Mouse (Mus musculus) cerebellum, postnatal 14 days (tissue): ENCODE data around the gene Ppfibp2.

Experiments used
- DNase-seq, 2 experiments: peaks; one replicate each; pipeline ENCODE4 v3.0.0; 2021; ENCODE audit warnings: mixed read lengths in 2 of 2

Gene Ppfibp2

GRCm38 (mm10) chr7:107665221-107665585 is 70.2 kb downstream of the Ppfibp2 start:
- DNase-seq, result no peak

- peak; percentile 18 to 30 for DNase-seq
Observed at GRCm38 (mm10) chr7:107665586-107666261, 70.7 kb downstream of the Ppfibp2 start.

GRCm38 (mm10) chr7:107666262-107666902 is 71.4 kb downstream of the Ppfibp2 start:
- DNase-seq, result no peak

GRCm38 (mm10) chr7:107668514-107668913 is 73.5 kb downstream of the Ppfibp2 start:
- DNase-seq, result no peak

GRCm38 (mm10) chr7:107675224-107675623 is 80.2 kb downstream of the Ppfibp2 start:
- no peak for DNase-seq

GRCm38 (mm10) chr7:107680151-107680852 is 85.3 kb downstream of the Ppfibp2 start:
- no peak for DNase-seq

- DNase-seq, result no peak
Observed at GRCm38 (mm10) chr7:107681306-107681705, 86.3 kb downstream of the Ppfibp2 start.

- DNase-seq, result no peak
Observed at GRCm38 (mm10) chr7:107683162-107683561, 88.2 kb downstream of the Ppfibp2 start.

- DNase-seq, result no peak
Observed at GRCm38 (mm10) chr7:107683622-107684021, 88.6 kb downstream of the Ppfibp2 start.

GRCm38 (mm10) chr7:107685238-107685954 is 90.4 kb downstream of the Ppfibp2 start:
- no peak for DNase-seq

- no peak for DNase-seq
Observed at GRCm38 (mm10) chr7:107685955-107686285, 90.9 kb downstream of the Ppfibp2 start.

- no peak for DNase-seq
Observed at GRCm38 (mm10) chr7:107687412-107687811, 92.4 kb downstream of the Ppfibp2 start.

GRCm38 (mm10) chr7:107688040-107688439 is 93.0 kb downstream of the Ppfibp2 start:
- no peak for DNase-seq

GRCm38 (mm10) chr7:107690426-107691221 is 95.6 kb downstream of the Ppfibp2 start:
- no peak for DNase-seq

GRCm38 (mm10) chr7:107691493-107691892 is 96.5 kb downstream of the Ppfibp2 start:
- no peak for DNase-seq

- DNase-seq, result no peak
Observed at GRCm38 (mm10) chr7:107694254-107694947, 99.4 kb downstream of the Ppfibp2 start.

GRCm38 (mm10) chr7:107697066-107697465 is 102.1 kb downstream of the Ppfibp2 start:
- no peak for DNase-seq

GRCm38 (mm10) chr7:107699926-107700325 is 104.9 kb downstream of the Ppfibp2 start:
- no peak for DNase-seq

- no peak for DNase-seq
Observed at GRCm38 (mm10) chr7:107700646-107701045, 105.6 kb downstream of the Ppfibp2 start.

GRCm38 (mm10) chr7:107702461-107703380 is 107.7 kb downstream of the Ppfibp2 start:
- no peak for DNase-seq

- peak; percentile 18 to 26 for DNase-seq
Observed at GRCm38 (mm10) chr7:107705941-107706340, 110.9 kb downstream of the Ppfibp2 start.
